Mouse (Mus musculus): Measurements from ENCODE around the gene Paox.

GRCm38 (mm10) chr7:140104009-140104408 lies 11.6 kb upstream of the Paox start:
- TF ChIP-seq CTCF (IDR thresholded peaks at IDR 0.05; ENCODE audit: borderline replicate concordance, insufficient read depth, low read length) (no peak), POLR2A (IDR thresholded peaks at IDR 0.05; ENCODE audit: low read depth, low read length) (no peak)

All from embryonic fibroblast, embryonic 13.5 days (primary cell).